Mouse (Mus musculus) 3134 (cell line): ENCODE data around the gene Snx1.

Source experiments
- DNase-seq: peaks from one replicate; pipeline ENCODE4 v3.0.0-alpha.2; 2011; ENCODE audit warnings: low spot score; ENCODE audit not compliant: insufficient read length; ENCODE audit errors: extremely low read depth

Gene Snx1

DNA sequence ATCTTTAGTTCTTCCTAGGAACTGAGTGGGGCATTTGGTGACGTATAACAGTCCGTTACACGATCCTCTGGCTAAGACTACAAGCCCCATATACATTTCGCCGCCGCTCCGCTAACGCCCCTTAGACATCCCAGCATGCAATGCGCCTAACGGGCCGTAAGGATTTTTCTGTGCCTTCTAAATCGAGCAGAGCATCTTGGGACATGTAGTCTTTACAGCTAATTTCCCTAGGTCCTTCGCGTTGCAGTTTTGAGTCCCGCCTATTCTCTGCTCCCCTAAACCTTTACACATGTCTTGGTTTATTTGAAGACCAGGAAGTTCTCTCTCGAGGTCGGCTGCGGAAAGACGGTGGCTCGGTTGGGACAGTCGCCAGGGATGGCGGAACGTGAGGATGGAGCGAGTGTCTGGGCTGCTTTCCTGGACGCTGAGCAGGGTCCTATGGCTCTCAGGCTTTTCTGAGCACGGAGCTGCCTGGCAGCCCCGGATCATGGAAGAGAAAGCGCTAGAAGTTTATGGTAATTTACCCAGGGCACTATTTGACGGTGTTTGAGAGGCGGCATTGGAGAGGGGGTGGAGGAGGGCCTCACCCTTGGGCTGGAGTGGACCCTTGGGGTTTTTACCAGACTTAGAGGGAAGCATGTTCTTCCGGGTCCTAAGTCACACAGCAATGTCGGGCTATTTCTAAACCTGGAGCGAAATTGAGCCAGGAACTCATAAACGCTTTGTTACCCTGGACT lies at the start of gene Snx1, which contains the start of gene Ciao2a:
Gene Snx1 (minus strand): TSS at position 132 of the 737 bp plus-strand sequence.
Gene Ciao2a (plus strand): TSS at position 156 of the 737 bp plus-strand sequence.
- peak; percentile 91 for DNase-seq

GRCm38 (mm10) chr9:66174985-66175384 lies 48.6 kb upstream of the Snx1 start:
- no peak for DNase-seq

DNA sequence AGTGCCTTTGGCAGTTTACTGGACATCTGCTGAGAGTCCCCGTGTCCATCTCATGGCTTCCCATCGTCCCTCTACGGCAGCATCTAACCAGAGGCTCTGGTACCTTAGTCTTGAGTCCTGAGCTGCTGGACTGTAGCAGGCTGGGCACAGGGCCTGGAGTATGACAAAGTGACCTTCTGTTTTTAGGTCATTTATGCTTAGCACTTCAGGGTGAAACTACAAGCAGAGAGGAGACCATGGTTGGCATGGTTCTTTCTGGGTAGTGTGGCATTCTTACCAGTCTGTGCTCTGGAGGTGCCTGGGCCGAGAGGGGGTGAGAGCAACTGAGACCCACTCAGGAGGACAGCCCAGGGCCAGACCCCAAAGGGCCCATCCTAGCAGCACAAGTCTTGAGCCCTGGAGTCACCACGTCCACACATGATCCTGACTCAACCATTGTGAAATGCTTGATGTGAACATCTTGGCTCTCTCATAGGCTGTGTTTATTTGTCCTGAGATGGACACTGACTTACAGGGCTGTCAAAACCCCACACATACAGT lies 47.0 kb upstream of the Snx1 start:
- peak; percentile 53 for DNase-seq

- no peak for DNase-seq
Observed at GRCm38 (mm10) chr9:66171275-66171921, 45.0 kb upstream of the Snx1 start.

- DNase-seq = no peak
Observed at GRCm38 (mm10) chr9:66170506-66170905, 44.1 kb upstream of the Snx1 start.

DNA sequence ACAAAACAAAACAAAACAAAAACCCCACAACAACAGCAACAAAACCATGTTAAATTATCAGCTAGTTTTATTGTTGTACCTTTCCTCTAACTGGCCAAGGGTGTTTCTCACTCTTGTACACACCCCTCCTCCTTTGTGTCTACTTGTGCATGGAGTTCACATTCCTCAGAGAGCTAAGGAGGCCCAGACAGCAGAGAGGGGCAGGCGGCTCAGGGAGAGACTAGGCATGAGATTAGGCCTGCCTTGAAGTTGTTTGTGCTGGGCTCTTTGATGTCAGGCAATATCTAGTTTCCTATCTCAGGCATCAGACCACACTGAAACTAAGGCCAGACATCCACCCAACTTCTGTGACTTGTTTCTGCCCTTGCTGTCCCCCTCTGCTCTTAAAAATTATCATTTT lies 41.8 kb upstream of the Snx1 start:
- DNase-seq = no peak

GRCm38 (mm10) chr9:66167222-66167621 lies 40.8 kb upstream of the Snx1 start:
- no peak for DNase-seq

DNA sequence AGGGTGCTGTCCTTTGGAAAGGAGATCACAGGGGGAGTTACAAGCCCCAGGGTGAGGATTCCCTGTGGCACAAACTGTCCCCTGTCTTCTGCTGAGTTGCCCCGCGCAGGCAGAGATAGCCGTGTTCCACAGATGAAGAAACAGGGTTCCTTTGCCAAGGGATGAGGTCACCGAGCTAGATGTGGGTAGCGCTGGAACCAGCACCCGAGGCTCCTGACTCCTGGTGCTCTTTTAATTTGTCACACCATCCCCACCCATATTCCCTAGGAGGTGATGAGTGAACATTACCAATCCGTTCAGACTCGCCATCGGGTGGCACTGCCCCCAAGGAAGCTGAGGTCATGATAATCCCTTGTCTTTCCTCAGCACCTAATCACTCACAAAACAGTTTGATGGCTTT lies 36.6 kb upstream of the Snx1 start:
- peak; percentile 43 for DNase-seq

GRCm38 (mm10) chr9:66160155-66160554 lies 33.8 kb upstream of the Snx1 start:
- no peak for DNase-seq

- no peak for DNase-seq
Observed at GRCm38 (mm10) chr9:66158885-66159430, 32.6 kb upstream of the Snx1 start.

DNA sequence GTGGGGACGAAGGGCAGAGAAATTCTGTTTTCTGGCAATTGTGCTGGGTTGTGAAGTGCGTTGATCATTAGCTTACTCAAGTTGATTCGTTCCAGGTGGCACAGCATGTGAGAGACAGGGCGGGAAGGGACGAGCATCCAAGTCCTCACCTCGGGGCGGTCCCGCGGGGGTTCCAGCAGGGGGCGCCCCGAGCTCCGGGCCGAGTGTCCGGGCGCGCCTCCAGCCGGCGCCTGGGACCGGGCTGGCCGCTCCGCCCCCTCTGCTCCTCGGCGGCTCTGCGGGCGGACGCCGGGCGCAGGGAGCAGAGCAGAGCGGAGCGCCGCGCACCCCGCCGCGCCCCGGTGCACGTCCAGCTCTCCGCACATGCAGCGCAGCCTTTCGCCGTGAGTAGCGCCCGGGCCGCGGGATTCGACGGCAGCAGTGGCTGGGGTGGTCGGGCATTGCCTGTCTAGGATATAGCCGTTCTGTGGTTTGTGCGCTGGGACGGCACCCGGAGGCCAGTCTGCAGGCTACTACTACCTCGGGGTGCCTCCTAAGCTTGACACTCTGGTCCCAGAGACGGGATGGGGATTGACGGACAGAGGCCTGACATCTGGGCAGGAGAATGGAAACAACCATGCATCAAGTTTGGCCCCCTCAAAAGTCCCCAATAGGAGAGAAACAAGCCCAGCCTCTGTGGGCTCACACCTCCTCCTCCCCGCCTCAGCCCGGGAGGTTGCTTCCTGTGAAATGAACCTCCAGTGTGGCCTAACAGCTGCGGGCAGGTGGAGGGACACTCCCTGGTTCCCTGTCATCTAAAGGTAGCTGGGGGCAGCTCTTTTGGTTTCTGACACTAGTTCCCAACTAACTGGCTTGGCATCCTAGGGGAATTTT lies 31.8 kb upstream of the Snx1 start, which contains the start of gene Dapk2:
Gene Dapk2 (plus strand): TSS at position 266 of the 873 bp plus-strand sequence.
- no peak for DNase-seq

DNA sequence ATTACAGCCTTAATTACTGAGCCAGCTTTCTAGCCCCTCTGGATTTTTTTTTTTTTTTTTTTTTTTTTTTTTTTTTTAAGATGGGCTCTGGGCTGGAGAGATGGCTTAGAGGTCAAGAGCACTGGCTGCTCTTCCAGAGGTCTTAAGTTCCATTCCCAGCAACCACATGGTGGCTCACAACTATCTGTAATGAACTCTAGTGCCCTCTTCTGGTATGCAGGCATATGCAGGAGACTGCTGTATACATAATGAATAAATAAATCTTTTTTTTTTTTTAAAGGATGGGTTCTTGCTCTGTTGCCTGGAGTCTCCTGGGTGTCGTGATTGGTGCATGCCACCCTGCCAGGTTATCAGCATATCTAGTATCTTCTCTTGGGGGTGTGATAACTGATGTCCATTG lies 29.1 kb upstream of the Snx1 start:
- no peak for DNase-seq

GRCm38 (mm10) chr9:66154013-66154412 lies 27.6 kb upstream of the Snx1 start:
- DNase-seq = no peak

GRCm38 (mm10) chr9:66153594-66153993 lies 27.2 kb upstream of the Snx1 start:
- no peak for DNase-seq

GRCm38 (mm10) chr9:66152011-66152410 lies 25.6 kb upstream of the Snx1 start:
- DNase-seq = no peak

- DNase-seq = no peak
Observed at GRCm38 (mm10) chr9:66146141-66146540, 19.8 kb upstream of the Snx1 start.

DNA sequence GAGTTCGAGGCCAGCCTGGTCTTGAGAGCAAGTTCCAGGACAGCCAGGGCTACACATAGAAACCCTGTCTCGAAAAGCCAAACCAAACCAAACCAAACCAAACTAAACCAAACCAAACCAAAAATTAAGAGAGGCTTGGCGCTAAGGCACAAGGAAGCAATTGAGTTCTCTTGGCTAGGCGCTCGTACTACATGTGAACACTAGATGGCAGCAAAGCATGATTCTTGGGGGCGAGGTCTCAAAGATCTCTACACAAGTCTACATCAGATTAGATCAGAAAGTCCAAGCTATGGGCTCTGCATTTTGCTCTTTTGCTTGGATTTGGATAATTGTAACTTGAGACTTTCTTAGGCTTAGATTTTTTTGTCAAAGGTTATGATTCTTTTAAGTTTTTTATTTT lies 17.9 kb upstream of the Snx1 start:
- DNase-seq = no peak

GRCm38 (mm10) chr9:66142265-66142664 lies 15.9 kb upstream of the Snx1 start:
- DNase-seq = no peak

DNA sequence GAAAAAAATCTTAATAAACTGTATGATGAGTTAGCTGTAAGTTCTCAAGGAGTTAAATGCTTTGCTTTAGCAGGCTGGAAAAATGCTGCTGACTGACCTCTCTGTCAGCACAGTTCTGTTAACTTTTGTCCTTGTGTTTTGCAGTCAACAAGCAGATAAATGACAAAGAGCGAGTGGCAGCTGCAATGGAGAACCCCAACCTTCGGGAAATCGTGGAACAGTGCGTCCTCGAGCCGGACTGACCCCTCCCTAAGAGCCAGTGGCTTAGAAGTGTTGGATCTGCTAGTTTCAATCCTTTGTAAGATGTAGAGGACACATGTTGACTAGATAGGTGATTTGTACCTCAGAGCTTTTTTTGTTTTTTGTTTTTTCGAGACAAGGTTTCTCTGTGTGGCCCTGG lies 11.8 kb upstream of the Snx1 start:
- no peak for DNase-seq

DNA sequence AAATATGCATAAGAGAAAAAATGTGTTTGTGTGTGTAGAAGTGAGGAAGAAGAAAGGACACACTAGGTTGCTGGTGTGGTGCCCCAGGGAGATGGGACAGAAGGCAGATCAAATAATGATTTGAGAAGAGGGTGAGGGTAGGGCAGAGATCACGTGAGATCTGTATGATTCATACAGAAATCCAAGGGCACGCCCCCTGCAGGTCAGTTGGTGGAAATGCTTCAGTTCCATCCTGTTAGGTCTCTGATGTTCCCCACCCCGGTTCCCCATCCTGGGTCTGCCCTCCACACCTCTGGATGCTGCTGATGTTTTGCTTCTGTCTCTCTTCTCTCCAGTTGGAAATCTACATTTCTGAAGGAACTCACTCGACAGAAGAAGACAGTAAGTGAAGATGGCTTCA lies 9.6 kb upstream of the Snx1 start:
- DNase-seq = no peak

- DNase-seq = no peak
Observed at GRCm38 (mm10) chr9:66131466-66131865, 5.1 kb upstream of the Snx1 start.
